Mouse (Mus musculus): ENCODE data around the gene Gm3739. TPM values are rescaled to one million over a fixed set of nuclear protein-coding genes. Genes with fewer than 3 reads are reported as not detected.
"Not testable (repeated sequence)": the region's sequence is repeated elsewhere in the genome, so short reads cannot be mapped to it uniquely, and the experiment has no call there.

The Gm3739 gene
- 2.7 and 3.0 TPM in 2 replicates for polyA plus RNA-seq (2016; fragmentation: Nextera tagmentation; extraction: Ambion mirVana)

GRCm38 (mm10) chr14:7314661-7315060 lies at the start of gene Gm3739:
Gm3739 (minus strand) TSS chr14:7315049.
- H3K4me3 ChIP-seq (replicated peaks) = peak within 1 kb of the TSS; percentile 53
- peak within 1 kb of the TSS; percentile 66 for H3K9ac ChIP-seq
- ATAC-seq (ENCODE audit: low FRiP score); H3K36me3 ChIP-seq (replicated peaks); H3K4me1 ChIP-seq; H3K27me3 ChIP-seq; H3K27ac ChIP-seq; H3K9me3 ChIP-seq: not testable (repeated sequence)
- peak within 1 kb of the TSS; percentile 68 for H3K4me2 ChIP-seq
- WGBS = 0% methylated on average over 8 of the region's 35 CpGs

GRCm38 (mm10) chr14:7332295-7332694 lies 17.4 kb upstream of the Gm3739 start, which contains the start of gene Gm5797:
Gm5797 (minus strand) TSS chr14:7332395.
- no CpG with 5 or more reads among the region's 1 CpGs for WGBS
- H3K4me1 ChIP-seq; H3K4me3 ChIP-seq (replicated peaks); H3K27me3 ChIP-seq; ATAC-seq (ENCODE audit: low FRiP score); H3K9me3 ChIP-seq; H3K9ac ChIP-seq; H3K27ac ChIP-seq; H3K36me3 ChIP-seq (replicated peaks); H3K4me2 ChIP-seq: not testable (repeated sequence)

GRCm38 (mm10) chr14:7315093-7315492 lies 244 bp upstream of the Gm3739 start:
- not testable (repeated sequence) for ATAC-seq (ENCODE audit: low FRiP score); H3K27ac ChIP-seq; H3K27me3 ChIP-seq; H3K4me1 ChIP-seq; H3K9me3 ChIP-seq; H3K36me3 ChIP-seq (replicated peaks)
- Histone ChIP-seq H3K4me2 (peak overlapping the region; percentile 68), H3K9ac (peak overlapping the region; percentile 66), H3K4me3 (replicated peaks) (peak overlapping the region; percentile 53)
- 2% methylated on average over 9 of the region's 19 CpGs for WGBS

DNA sequence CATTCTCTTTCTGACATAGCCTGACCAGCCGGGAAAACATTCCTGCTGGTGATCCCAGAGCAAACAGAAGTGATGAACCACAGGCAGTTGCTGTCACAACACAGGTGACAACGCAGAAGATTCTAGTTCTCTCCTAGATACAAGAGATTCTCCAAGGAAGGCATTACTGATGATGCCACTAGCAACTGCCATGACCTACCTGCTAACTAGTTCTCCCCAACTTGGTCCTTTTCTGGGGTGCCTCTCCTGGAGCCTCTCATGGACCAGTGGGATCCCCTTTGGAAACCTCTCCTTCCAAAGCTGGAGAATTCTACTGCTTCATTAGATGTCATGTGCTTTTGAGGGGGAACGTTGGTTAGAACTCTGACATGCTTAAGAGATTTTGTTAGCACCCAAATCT lies 50.2 kb downstream of the Gm3739 start, which contains the start of gene Gm3727:
Gm3727 (minus strand) TSS at position 101 of the 400 bp plus-strand sequence.
- WGBS = 83% methylated on average over 3 of the region's 3 CpGs
- H3K4me1 ChIP-seq; H3K36me3 ChIP-seq (replicated peaks); H3K9me3 ChIP-seq; ATAC-seq (ENCODE audit: low FRiP score); H3K27me3 ChIP-seq; H3K4me2 ChIP-seq; H3K9ac ChIP-seq; H3K4me3 ChIP-seq (replicated peaks); H3K27ac ChIP-seq: not testable (repeated sequence)

Other genes with a start within 250 kb of the Gm3739 start
- gene Gm3696, start 214.4 kb downstream of the Gm3739 start, polyA plus RNA-seq (2016; fragmentation: Nextera tagmentation; extraction: Ambion mirVana) = 2.6 and 2.8 TPM in 2 replicates
- gene Gm6676, start 189.6 kb downstream of the Gm3739 start, polyA plus RNA-seq (2016; fragmentation: Nextera tagmentation; extraction: Ambion mirVana) = not detected in 2 replicates
- gene Gm3512, start 140.5 kb downstream of the Gm3739 start, polyA plus RNA-seq (2016; fragmentation: Nextera tagmentation; extraction: Ambion mirVana) = 5.4 and 6.4 TPM in 2 replicates
- not detected in 2 replicates for gene Gm16434, start 120.5 kb downstream of the Gm3739 start, polyA plus RNA-seq (2016; fragmentation: Nextera tagmentation; extraction: Ambion mirVana)
- not detected in 2 replicates for gene Gm3727, start 50.3 kb downstream of the Gm3739 start, polyA plus RNA-seq (2016; fragmentation: Nextera tagmentation; extraction: Ambion mirVana)
- not detected in 2 replicates for gene Gm5797, start 17.3 kb upstream of the Gm3739 start, polyA plus RNA-seq (2016; fragmentation: Nextera tagmentation; extraction: Ambion mirVana)
- not detected in 2 replicates for gene Gm8374, start 50.1 kb upstream of the Gm3739 start, polyA plus RNA-seq (2016; fragmentation: Nextera tagmentation; extraction: Ambion mirVana)
- gene Gm3755, start 135.9 kb upstream of the Gm3739 start, polyA plus RNA-seq (2016; fragmentation: Nextera tagmentation; extraction: Ambion mirVana) = not detected in 2 replicates
- 2.9 and 5.8 TPM in 2 replicates for gene Gm3752, start 168.7 kb upstream of the Gm3739 start, polyA plus RNA-seq (2016; fragmentation: Nextera tagmentation; extraction: Ambion mirVana)

Data from forebrain, embryonic 12.5 days (tissue).